Mouse (Mus musculus) megakaryocyte-erythroid progenitor cell, adult 5-6 weeks (primary cell): Measurements from ENCODE around the gene Iqgap1. TPM values are rescaled to one million over a fixed set of nuclear protein-coding genes. Genes with fewer than 3 reads are reported as not detected.

Experiments used
- ATAC-seq: replicated peaks from 2 replicates; pipeline ENCODE4 v1.8.0; 2016; ENCODE audit warnings: mild to moderate bottlenecking, inconsistent platforms; ENCODE audit not compliant: severe bottlenecking, poor library complexity, low FRiP score, low TSS enrichment
- total RNA-seq, 2 experiments: library from RNA; stranded (forward) in 1 of 2; stranded (reverse) in 1 of 2; fragments of 200-1000, 215-1000 nt in 1 of 2; fragments of >200 nt in 1 of 2; fragmentation: Nextera tagmentation in 1 of 2; gene quantifications; 2 replicates each; pipeline ENCODE4 v1.2.3; 2014 to 2017

Iqgap1 gene
- total RNA-seq, 2 experiments from 2014 or later, result 31.2 to 39.6 TPM

- no peak for ATAC-seq
These were observed 18.9 kb upstream of the Iqgap1 start for GRCm38 (mm10) chr7:80844691-80845090.

DNA sequence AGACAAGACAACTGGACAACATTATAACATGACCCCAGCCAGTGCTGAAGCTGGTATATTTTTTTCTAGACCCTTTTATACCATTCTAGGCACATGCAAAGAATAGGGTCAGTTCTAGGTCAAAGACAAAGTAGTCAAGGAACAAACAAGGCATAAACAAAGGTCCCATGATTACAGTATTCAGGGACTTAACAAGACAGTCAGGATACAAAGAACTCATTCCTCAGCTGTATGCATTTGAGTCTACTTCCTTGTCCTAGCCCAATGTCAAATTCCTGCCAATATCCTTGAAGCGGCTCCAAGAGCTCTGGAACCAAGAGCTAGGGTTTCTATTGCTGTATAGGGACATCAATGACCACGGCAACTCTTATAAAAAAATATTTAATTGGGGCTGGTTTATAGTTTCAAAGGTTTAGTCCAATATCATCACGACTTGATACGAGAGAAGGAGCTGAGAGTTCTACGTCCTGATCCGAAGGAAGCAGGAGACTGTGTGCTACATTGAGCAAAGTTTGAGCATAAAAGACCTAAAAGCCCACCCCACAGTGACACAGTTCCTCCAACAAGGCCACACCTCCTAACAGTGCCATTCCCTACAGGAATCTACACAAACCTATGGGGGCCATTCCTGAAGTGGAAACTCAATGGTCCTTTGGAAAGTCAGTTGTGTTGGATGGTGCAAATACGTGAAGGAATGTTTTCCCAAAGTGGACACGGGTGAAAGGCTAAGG is 18.3 kb upstream of the Iqgap1 start:
- no peak for ATAC-seq

GRCm38 (mm10) chr7:80843176-80843575 is 17.4 kb upstream of the Iqgap1 start:
- ATAC-seq, result no peak

- ATAC-seq, result no peak
These were observed 16.4 kb upstream of the Iqgap1 start for GRCm38 (mm10) chr7:80842132-80842531.

DNA sequence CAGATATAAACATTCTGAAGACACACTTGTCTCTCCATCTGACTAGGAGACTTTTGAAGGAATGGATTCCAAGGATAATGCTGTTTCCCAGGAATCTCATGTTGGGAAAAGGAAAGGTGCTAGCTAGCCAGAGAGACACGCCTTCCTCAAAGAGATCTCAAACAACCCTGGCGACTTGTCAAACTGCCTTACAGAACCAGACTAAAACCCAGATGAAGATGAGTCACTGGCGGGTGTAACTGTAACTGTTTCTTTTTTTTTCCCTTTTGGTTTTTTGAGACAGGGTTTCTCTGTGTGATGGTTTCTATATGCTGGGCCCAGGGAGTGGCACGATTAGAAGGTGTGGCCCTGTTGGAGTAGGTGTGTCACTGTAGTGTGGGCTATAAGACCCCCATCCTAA is 15.2 kb upstream of the Iqgap1 start:
- no peak for ATAC-seq

DNA sequence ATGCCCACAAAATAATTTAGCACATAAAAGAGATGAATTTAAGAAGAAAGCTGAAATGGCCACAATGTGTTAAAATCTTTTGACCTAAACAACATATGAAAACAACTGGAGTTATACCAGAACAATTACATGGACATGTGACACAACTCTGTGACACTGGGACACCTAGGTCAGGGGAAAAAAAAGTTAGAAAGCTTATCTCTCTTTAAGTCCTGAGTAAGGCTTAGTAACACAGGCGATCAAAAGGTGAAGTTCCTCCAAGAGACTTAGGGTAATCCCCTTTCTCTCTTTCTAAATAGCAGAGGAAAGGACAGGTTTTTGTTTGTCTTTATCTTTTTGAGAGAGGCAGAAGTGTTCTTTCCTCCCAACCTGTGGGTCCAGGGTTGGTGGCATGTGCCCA is 14.5 kb upstream of the Iqgap1 start:
- 0 out of 2 replicates have a peak, but pooled peaks have one; percentile 18 for ATAC-seq

- ATAC-seq, result no peak
These were observed 14.0 kb upstream of the Iqgap1 start for GRCm38 (mm10) chr7:80839755-80840154.

- no peak for ATAC-seq
These were observed 12.5 kb upstream of the Iqgap1 start for GRCm38 (mm10) chr7:80838247-80838646.

- no peak for ATAC-seq
These were observed 12.0 kb upstream of the Iqgap1 start for GRCm38 (mm10) chr7:80837736-80838135.

GRCm38 (mm10) chr7:80835984-80836652 is 10.3 kb upstream of the Iqgap1 start:
- ATAC-seq, result no peak

DNA sequence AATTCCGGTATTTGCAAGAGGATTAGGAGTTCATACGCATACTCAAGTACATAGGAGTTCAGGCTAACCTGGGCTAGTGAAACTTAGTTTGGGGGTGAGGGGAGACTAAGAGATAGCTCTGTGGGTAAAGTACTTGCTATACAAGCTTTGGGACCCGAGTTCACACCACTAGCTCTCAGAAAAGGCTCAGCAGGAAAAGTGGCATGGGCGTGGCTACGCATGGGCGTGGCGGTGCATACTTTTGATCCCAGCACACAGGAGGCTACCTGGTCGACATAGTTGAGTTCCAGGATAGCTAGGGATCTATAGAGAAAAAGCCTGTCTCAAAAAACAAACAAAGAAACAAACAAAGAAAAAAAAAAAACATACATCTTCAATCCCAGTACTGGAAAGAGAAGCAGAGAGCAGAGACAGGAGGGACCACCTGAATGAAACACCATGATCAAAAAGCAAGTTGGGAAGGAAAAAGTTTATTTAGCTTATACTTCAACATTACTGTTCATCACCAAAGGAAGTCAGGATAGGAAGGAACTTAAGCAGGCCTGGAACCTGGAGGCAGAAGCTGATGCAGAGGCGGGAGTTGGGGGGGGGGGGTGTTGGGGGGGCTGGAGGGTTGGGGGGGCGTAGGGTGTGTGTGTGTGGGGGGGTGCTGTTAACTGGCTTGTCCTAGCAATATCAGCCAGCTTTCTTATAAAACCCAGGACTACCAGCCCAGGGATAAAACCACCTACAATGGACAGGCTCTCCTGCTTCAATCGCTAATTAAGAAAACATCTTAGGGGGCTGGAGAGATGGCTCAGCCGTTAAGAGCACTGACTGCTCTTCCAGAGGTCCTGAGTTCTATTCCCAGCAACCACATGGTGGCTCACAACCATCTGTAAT is 8.1 kb upstream of the Iqgap1 start:
- 0 out of 2 replicates have a peak, but pooled peaks have one; percentile 39 for ATAC-seq

DNA sequence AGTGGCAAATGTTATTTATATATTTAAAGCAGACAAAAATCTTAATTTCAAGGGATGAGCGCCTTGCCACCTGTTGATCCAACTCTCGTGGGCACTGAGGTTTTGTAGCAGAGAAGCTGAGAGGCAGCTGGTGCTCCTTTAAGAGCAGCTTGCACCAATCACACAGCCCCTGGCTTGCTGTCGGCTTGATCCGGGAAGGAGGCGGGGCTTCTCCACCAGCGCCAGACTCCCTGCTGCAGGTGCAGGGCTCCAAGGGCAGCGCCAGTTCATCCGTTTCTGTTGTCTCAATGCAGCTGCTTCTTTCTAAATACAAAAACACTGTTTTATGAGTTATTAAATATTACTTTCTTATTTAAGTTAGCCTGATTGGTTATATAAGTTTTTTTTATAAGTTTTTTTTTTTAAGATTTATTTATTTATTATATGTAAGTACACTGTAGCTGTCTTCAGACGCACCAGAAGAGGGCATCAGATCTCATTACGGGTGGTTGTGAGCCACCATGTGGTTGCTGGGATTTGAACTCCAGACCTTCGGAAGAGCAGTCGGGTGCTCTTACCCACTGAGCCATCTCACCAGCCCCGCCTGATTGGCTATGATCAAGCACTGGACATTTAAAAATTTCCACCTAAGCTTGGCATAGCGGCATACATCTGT is 7.3 kb upstream of the Iqgap1 start:
- peak; percentile 98 for ATAC-seq

DNA sequence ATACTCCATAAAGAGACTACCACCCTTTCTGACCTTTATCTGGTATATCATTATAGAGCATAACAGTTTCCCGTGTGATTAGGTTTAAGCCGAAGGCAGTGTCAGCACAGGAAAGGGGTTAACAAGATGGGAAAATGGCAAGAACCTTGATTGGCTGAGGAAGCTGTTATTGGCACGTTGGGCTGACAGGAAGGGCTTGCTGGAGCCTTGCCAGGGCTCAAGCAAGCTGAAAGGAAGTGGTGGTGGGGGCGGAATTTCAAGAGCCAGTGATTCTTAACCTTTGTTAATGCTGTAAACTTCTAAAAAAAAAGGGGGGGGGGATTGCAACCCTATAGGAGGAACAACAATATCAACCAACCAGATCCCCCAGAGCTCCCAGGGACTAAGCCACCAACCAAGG is 6.4 kb upstream of the Iqgap1 start:
- ATAC-seq, result no peak

DNA sequence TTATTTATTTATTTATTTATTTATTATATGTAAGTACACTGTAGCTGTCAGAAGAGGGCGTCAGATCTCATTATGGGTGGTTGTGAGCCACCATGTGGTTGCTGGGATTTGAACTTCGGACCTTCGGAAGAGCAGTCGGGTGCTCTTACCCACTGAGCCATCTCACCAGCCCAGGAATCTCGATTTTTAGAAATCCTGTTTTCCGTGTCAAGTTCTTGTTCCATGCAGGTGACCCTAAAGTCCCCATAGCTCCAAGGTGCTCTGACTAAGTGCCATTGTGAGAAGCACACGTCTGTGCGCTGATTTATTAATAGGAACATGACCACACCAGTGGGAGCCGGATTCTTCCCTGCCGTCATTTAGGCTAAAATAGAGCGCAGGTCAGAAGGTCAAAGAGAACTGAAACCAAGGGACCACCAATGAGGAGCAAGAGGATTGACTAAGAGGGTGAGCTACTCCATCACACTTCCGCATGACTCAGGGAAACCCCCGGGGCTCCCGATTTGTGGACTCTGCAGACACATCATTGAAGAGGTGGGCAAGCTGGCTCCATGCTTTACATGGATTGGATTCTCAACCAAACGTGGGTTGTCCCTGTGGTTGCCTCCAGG is 4.5 kb upstream of the Iqgap1 start:
- no peak for ATAC-seq

DNA sequence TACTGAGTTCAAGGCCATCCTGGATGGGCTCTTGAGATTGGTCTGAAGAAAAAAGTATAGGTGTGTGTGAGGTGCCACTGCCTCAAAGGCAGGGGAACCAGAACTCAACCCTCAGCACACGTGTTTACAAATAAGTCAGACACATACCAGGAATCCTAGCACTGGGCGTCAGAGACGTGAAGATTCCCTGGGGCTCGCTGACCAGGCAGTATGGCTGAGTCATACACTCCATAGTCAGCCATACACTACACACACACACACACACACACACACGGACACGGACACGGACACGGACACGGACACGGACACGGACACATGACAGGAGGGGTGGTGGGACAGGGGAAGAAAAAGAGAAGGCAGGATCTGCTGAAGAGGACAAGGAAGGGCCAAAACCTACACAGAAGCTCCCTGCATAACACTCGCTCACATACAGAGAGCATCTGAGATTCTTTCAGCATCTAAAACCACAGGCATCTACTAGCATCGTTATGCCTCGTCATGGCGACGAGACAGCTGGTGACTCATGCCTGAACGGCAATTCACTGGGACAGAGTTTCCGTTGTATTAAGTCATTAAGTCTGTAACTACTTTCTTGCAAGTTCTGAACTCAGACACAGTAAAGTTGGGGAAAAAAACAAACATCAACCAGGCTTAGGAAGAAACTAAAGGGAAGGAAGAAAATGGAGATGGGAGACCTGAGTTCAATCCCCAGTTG is 2.5 kb upstream of the Iqgap1 start:
- ATAC-seq, result 0 out of 2 replicates have a peak, but pooled peaks have one; percentile 46

DNA sequence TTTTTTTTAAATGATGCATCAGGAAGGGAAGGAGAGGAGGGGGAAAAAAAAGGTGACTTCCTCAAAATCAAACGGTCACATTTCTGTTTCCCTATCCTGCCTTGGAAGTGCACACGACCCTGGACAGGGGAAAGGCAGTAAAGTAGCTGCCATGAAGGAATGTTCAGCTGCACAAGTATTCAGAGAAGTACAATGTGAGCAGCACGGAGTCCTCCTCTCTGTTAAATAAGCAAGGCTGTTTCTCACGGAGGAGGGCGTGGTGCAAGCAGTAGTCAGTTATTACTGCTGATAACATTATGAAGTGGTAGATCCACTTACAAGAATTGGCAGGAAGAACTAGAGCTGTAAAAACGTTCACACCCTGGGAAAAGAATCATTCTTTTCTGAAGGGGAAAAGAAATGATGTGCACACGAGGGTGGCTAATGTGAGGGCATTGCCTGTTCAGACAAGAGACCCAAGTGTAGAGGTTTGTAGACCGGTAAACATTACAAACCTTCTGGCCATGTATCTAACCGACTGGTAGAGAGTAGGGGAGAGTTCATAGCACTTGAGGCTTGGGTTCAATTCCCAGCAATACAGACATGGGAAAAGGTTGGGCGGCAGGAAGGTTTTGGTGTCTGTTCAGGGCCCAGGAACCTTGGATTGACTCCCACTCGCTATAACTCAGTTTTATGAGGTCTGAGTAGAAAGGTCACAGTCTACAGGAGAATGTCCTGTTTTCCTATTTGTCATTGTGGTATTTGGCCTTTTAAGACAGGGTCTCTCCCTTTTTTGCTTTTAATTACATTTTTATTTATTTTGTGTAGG is 1.7 kb downstream of the Iqgap1 start:
- ATAC-seq, result peak; percentile 81

- no peak for ATAC-seq
These were observed 2.5 kb downstream of the Iqgap1 start for GRCm38 (mm10) chr7:80823267-80823666.

- no peak for ATAC-seq
These were observed 4.9 kb downstream of the Iqgap1 start for GRCm38 (mm10) chr7:80820838-80821237.
